Mouse (Mus musculus) forebrain, embryonic 12.5 days (tissue): ENCODE measurements around the gene Rpl19. TPM values are rescaled to one million over a fixed set of nuclear protein-coding genes. Genes with fewer than 3 reads are reported as not detected.

Experiments used
- ATAC-seq: fragments of 200-750 bp; cut with Nextera tagmentation; 2 replicates; pipeline ENCODE4 v1.8.0; 2017; ENCODE audit warnings: moderate TSS enrichment; ENCODE audit not compliant: low FRiP score
- H3K27ac ChIP-seq: fragments of 300-500 bp; sonication (generic); 2 replicates; pipeline ENCODE4 v1.5.1; 2016; ENCODE audit warnings: mild to moderate bottlenecking
- H3K27me3 ChIP-seq: fragments of 300-500 bp; sonication (generic); 2 replicates; pipeline ENCODE4 v1.6.1; 2016; ENCODE audit warnings: mild to moderate bottlenecking
- H3K36me3 ChIP-seq: fragments of 300-500 bp; sonication (generic); replicated peaks from 2 replicates; pipeline ENCODE4 v1.6.1; 2016; ENCODE audit warnings: mild to moderate bottlenecking
- H3K4me1 ChIP-seq: fragments of 300-500 bp; sonication (generic); 2 replicates; pipeline ENCODE4 v1.6.1; 2016
- H3K4me2 ChIP-seq: fragments of 300-500 bp; sonication (generic); 2 replicates; pipeline ENCODE4 v1.6.1; 2016; ENCODE audit warnings: mild to moderate bottlenecking, moderate library complexity
- H3K4me3 ChIP-seq: fragments of 300-500 bp; sonication (generic); replicated peaks from 2 replicates; pipeline ENCODE4 v1.5.1; 2016; ENCODE audit warnings: mild to moderate bottlenecking
- H3K9ac ChIP-seq: fragments of 300-500 bp; sonication (generic); 2 replicates; pipeline ENCODE4 v1.6.1; 2016; ENCODE audit warnings: mild to moderate bottlenecking
- H3K9me3 ChIP-seq: fragments of 300-500 bp; sonication (generic); 2 replicates; pipeline ENCODE4 v1.6.1; 2016
- WGBS: fragments of 180-500 bp; shearing (Covaris S2); methylation state at CpG from one replicate; pipeline ENCODE4 v1.1.7; 2016; 5-methylcytosine and 5-hydroxymethylcytosine counted together
- polyA plus RNA-seq: library from polyadenylated mRNA; unstranded; fragments of >200 nt; fragmentation: Nextera tagmentation; extraction: Ambion mirVana; gene quantifications from 2 replicates; pipeline ENCODE4 v1.2.1, GENCODE M21; 2016

Rpl19 gene
- polyA plus RNA-seq, 1 experiment from 2014 or later = 747 TPM

DNA sequence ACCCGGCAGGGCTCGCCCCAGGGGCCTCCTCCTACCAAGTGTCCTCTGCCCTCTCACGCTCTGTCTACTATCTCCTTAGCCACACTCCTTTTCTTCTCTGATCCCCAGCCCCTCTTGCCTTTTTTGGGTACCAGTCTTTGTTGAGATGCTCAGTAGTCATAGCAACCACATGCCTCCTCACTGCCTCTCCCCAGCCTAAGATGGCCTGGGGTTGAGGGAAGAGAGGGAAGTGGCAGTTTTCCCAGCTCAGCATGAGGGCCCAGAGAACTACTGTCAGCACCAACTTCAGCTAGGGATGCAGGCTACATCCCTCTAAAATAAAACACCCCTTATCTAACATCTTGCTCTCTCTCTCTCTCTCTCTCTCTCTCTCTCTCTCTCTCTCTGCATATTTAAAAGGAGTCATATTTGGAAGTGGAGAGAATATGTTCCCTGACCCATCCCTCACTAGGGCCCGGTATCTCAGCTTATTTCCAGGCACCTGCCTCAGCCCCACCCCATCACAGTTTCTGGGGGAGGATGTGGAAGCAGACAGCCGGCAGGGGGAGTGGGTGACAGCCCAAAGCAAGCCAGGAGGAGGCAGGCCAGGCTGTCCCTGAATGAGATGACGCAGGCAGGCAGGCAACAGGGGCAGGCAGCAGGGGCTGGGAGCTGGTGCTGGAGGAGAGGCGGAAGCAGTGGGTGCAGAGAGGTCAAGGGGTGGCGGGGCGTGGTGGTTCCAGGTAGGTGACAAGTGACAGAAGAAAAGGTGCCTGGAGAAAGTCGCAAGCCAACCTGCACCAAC lies 7.5 kb upstream of the Rpl19 start:
- H3K4me1 ChIP-seq = peaks cover 49% of the 10 kb centered on the region
- H3K36me3 ChIP-seq = peaks cover 36% of the 10 kb centered on the region
- no peaks in the 10 kb centered on the region for H3K9me3 ChIP-seq
- WGBS = 22% methylated on average over 10 of the region's 10 CpGs
- H3K27me3 ChIP-seq = no peaks in the 10 kb centered on the region
- H3K4me3 ChIP-seq = peak overlapping the region; percentile 12
- H3K9ac ChIP-seq = peak overlapping the region; percentile 8
- ATAC-seq = 0 out of 2 replicates have a peak, but pooled peaks have one; percentile 18
- peak overlapping the region; percentile 81 for H3K4me2 ChIP-seq
- peak overlapping the region; percentile 89 for H3K27ac ChIP-seq

DNA sequence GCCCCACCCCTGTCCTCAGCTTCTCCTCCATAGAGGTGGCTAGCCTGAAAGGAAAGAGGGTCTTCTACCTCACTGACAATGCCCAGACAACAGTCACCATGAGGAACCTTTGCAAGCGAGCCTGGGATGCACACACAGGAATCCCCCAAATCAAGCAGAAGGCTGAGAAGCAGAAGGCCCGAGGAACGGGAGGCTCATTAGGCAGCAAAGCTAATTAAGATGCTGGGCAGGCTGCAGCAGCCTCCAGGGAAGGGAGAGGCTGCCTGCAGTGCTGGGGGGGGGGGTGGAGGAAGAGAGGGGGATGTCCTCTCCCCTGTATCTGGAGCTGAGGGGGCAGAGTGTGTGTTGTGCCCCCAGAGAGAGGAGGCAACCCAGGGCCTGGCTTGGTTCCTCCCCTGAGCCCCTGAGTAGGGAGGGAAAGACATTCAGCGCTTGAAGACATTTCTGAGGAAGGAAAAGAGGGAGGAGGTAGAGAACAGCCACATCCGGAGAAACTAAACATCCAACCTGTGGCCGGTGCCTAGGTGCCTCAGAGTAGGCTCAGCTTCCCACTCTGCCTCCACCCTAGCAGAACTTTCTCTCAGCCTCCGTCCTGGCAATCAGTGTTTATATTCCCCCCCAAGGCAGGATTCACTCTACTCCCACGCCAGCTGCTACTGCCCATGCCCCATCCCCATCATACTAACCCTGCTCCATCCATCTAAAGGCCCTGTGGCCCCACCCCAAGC lies 6.5 kb upstream of the Rpl19 start:
- H3K4me1 ChIP-seq = peaks cover 49% of the 10 kb centered on the region
- ATAC-seq = peak; percentile 31; the same call in 1 of the 2 replicates

DNA sequence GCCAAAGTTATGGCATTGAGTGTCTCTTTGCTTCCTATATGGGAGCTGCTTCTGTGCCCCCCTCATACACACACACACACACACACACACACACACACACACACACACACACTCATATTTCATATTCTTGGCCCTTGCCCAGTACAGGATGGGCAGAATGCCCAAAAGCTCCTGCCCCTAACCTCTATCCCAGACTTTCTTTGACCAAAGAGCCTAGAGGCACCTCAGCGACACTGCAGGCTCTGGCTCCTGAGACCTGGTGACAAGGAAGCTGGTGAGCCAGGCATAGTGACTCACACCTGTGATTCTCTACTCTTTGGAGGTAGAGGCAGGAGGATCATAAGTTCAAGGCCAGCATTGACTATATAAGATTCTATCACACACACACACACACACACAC lies 5.8 kb upstream of the Rpl19 start:
- Histone ChIP-seq H3K9ac (peak overlapping the region; percentile 86; the same call in 1 of the 2 replicates), H3K27me3 (no peaks in the 10 kb centered on the region), H3K4me2 (peak overlapping the region; percentile 81), H3K27ac (peak overlapping the region; percentile 89), H3K4me3 (peak overlapping the region; percentile 67; the same call in 1 of the 2 replicates), H3K9me3 (no peaks in the 10 kb centered on the region), H3K4me1 (peaks cover 52% of the 10 kb centered on the region), H3K36me3 (peaks cover 22% of the 10 kb centered on the region)
- ATAC-seq = no peak
- 54% methylated on average over 1 of the region's 1 CpGs for WGBS

More for the DNA sequence above, 6.5 kb upstream of the Rpl19 start:
- H3K4me2 ChIP-seq = peak overlapping the region; percentile 81
- H3K36me3 ChIP-seq = peaks cover 27% of the 10 kb centered on the region
- peak overlapping the region; percentile 89 for H3K27ac ChIP-seq
- 27% methylated on average over 8 of the region's 8 CpGs for WGBS
- no peaks in the 10 kb centered on the region for H3K27me3 ChIP-seq
- peak overlapping the region; percentile 12 for H3K4me3 ChIP-seq
- no peaks in the 10 kb centered on the region for H3K9me3 ChIP-seq
- peak overlapping the region; percentile 86 for H3K9ac ChIP-seq

DNA sequence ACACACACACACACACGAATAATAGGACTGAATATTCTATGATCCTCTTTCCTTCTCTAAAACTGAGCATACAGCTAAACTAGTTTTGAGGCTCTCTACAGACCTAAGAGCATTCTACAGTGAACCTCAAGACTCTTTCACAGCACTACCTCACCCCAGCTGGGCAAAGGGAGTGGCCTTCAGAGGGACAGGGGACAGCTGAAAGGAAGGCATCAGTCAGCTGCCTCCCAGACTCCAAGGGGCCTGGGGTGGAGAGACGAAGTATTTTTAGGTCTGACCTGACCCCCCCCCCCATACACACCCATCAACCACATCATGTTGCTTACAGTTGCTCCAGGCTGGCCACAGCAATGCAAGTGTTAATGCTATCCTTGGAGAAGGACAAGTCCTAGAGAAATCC lies 5.4 kb upstream of the Rpl19 start:
- Histone ChIP-seq H3K9me3 (no peaks in the 10 kb centered on the region), H3K27ac (0 out of 2 replicates have a peak overlapping the region, but pooled peaks have one; percentile 36), H3K4me1 (peaks cover 56% of the 10 kb centered on the region), H3K27me3 (no peaks in the 10 kb centered on the region), H3K36me3 (peaks cover 18% of the 10 kb centered on the region), H3K4me2 (peak overlapping the region; percentile 81), H3K9ac (peak overlapping the region; percentile 86), H3K4me3 (peak overlapping the region; percentile 67)
- ATAC-seq = no peak
- 62% methylated on average over 2 of the region's 2 CpGs for WGBS

DNA sequence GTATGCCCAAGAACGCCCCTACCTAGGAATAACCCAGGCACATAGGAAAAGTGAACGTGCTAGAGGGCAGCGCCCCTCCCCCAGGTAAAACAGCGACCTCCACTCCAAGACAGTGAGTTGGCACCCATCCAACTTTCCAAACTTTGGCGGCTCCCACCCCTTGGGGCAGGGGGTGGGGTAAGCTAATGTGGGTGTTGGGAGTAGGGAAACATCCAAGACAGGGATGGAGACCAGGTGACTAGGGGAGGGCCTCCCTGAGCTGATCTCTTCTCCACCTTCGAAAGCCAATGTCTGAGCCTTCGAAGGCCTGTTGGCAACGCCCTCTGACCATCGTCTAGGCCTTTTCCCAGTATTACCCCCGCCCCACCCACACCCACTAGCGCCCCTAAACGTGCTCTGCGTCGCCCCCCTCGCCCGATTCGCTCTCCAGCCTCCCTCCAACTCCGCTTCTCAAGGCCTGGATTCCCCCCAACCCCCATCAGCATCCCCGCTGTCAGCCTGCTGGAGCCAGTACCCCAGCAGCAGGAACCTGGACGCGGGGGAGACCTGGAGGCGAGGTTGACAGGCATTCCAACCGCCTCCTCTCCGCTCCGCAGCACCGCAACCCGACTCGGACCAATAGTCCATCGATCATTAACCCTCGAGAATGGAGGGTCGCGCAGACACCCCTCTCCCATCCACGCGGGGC lies 4.8 kb upstream of the Rpl19 start:
- Histone ChIP-seq H3K36me3 (peaks cover 14% of the 10 kb centered on the region), H3K9ac (peak overlapping the region; percentile 86), H3K27ac (peak overlapping the region; percentile 92), H3K4me3 (peak overlapping the region; percentile 67), H3K4me2 (peak overlapping the region; percentile 81), H3K27me3 (no peaks in the 10 kb centered on the region), H3K9me3 (no peaks in the 10 kb centered on the region), H3K4me1 (peaks cover 58% of the 10 kb centered on the region)
- no peak for ATAC-seq
- 3% methylated on average over 31 of the region's 34 CpGs for WGBS

- Histone ChIP-seq H3K4me1 (peaks cover 58% of the 10 kb centered on the region), H3K27ac (peak overlapping the region; percentile 92), H3K4me3 (peak overlapping the region; percentile 67), H3K9me3 (no peaks in the 10 kb centered on the region), H3K36me3 (peaks cover 9% of the 10 kb centered on the region; the same call in 1 of the 2 replicates), H3K27me3 (no peaks in the 10 kb centered on the region), H3K9ac (peak overlapping the region; percentile 86), H3K4me2 (peak overlapping the region; percentile 81)
- ATAC-seq = no peak; the same call in 1 of the 2 replicates
- WGBS = under 1% methylated on average over 21 of the region's 23 CpGs
These were observed 4.3 kb upstream of the Rpl19 start for GRCm38 (mm10) chr11:98022253-98022554.

DNA sequence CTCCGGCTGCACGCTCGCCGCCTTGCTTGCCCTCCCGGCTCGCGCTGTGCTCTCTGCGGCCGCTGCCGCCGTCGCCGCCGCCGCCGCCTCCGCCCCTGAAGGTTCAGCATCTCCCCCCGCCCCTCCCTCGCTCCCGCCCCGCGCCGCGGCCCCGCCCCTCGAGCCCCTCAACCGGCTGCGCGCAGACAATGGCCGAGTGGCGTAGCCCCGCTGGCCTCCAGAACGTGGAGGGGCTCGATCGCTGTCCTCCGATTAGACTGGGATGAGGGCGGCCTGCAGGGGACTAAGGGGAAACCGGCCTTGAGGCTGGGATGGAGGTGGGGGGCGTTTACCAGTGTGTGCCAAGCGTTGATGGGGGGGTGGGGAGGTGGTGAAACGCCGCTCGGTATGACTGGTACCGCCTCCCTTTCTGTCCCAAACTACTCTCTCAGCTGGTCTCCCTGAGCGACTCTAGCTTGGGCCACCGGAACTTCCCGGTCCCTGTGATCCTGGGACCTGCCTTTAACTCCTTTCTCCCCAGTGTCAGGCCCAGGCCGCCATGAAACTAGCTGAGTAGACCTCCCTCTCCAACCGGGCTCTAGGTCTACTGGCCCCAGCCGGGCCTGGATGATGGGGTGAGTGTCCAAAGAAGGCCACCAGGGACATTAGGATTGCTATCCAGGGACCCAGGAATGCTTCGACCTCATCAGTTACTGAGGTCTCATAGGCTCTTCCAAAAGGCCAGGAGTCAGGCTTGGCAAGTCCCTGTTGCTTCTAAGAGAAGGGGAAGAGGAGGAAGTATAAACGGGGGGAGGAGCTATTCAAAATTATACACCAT lies 3.7 kb upstream of the Rpl19 start, which contains the start of gene Cacnb1:
Gene Cacnb1, minus strand, starts transcription at position 480 of the 817 bp plus-strand sequence.
- H3K4me3 ChIP-seq = peak within 1 kb of the TSS; percentile 67
- H3K4me1 ChIP-seq = peaks cover 62% of the 10 kb centered on the region
- peak within 1 kb of the TSS; percentile 92 for H3K27ac ChIP-seq
- H3K9me3 ChIP-seq = no peaks in the 10 kb centered on the region
- 2% methylated on average over 51 of the region's 52 CpGs for WGBS
- H3K9ac ChIP-seq = peak within 1 kb of the TSS; percentile 86
- H3K36me3 ChIP-seq = peaks cover 4% of the 10 kb centered on the region; the same call in 1 of the 2 replicates
- peak; percentile 65 for ATAC-seq
- no peaks in the 10 kb centered on the region for H3K27me3 ChIP-seq
- peak within 1 kb of the TSS; percentile 81 for H3K4me2 ChIP-seq

GRCm38 (mm10) chr11:98024516-98024915 lies 2.0 kb upstream of the Rpl19 start:
- no peak for ATAC-seq
- Histone ChIP-seq H3K27me3 (no peaks in the 10 kb centered on the region), H3K27ac (no peak overlapping the region), H3K4me2 (no peak overlapping the region), H3K36me3 (peaks cover 15% of the 10 kb centered on the region), H3K4me1 (peaks cover 58% of the 10 kb centered on the region), H3K9me3 (no peaks in the 10 kb centered on the region), H3K9ac (no peak overlapping the region), H3K4me3 (no peak overlapping the region)
- WGBS = 91% methylated on average over 3 of the region's 3 CpGs

- Histone ChIP-seq H3K27me3 (no peaks in the 10 kb centered on the region), H3K9ac (peak overlapping the region; percentile 99), H3K36me3 (peaks cover 31% of the 10 kb centered on the region), H3K4me1 (peaks cover 41% of the 10 kb centered on the region), H3K4me3 (peak overlapping the region; percentile 99), H3K4me2 (peak overlapping the region; percentile 93), H3K9me3 (no peaks in the 10 kb centered on the region), H3K27ac (peak overlapping the region; percentile 86)
- no peak for ATAC-seq
- 6% methylated on average over 15 of the region's 15 CpGs for WGBS
These were observed 301 bp upstream of the Rpl19 start for GRCm38 (mm10) chr11:98026248-98026569.

DNA sequence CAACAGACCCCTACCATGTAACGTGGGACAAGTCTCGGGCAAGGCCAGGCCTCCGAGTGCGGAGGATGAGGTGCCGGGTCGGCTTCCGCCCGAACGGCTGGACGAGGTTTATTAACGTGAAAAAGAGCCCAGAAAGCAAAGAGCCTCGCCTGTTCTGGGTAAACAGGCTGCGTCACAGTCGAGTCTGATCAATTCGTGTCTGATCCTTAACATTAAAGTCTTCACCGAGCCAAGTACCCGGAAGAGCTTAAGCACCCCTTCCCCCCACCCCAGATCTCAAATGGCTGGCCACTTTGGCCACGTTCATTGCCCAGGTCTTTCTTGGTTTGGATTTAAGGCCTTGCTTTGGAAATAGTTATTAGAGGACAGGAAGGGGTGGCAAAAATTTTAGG lies 783 bp downstream of the Rpl19 start:
- ATAC-seq = no peak
- Histone ChIP-seq H3K4me1 (peaks cover 34% of the 10 kb centered on the region), H3K9ac (peak overlapping the region; percentile 99), H3K9me3 (no peaks in the 10 kb centered on the region), H3K36me3 (peaks cover 33% of the 10 kb centered on the region), H3K27ac (peak overlapping the region; percentile 86), H3K4me3 (peak overlapping the region; percentile 99), H3K27me3 (no peaks in the 10 kb centered on the region), H3K4me2 (peak overlapping the region; percentile 93)
- WGBS = under 1% methylated on average over 18 of the region's 18 CpGs

- no peak for ATAC-seq
- Histone ChIP-seq H3K27me3 (no peaks in the 10 kb centered on the region), H3K36me3 (peaks cover 33% of the 10 kb centered on the region), H3K27ac (no peak overlapping the region), H3K9me3 (no peaks in the 10 kb centered on the region), H3K4me2 (peak overlapping the region; percentile 93), H3K9ac (peak overlapping the region; percentile 99), H3K4me3 (peak overlapping the region; percentile 99), H3K4me1 (peaks cover 34% of the 10 kb centered on the region)
- 32% methylated on average over 7 of the region's 7 CpGs for WGBS
These were observed 1.3 kb downstream of the Rpl19 start for GRCm38 (mm10) chr11:98027785-98028184.
